Mouse (Mus musculus): ENCODE measurements around the gene Asb2. TPM values are rescaled to one million over a fixed set of nuclear protein-coding genes. Genes with fewer than 3 reads are reported as not detected.

Asb2 gene
- total RNA-seq (2023) = 4.5 TPM

DNA sequence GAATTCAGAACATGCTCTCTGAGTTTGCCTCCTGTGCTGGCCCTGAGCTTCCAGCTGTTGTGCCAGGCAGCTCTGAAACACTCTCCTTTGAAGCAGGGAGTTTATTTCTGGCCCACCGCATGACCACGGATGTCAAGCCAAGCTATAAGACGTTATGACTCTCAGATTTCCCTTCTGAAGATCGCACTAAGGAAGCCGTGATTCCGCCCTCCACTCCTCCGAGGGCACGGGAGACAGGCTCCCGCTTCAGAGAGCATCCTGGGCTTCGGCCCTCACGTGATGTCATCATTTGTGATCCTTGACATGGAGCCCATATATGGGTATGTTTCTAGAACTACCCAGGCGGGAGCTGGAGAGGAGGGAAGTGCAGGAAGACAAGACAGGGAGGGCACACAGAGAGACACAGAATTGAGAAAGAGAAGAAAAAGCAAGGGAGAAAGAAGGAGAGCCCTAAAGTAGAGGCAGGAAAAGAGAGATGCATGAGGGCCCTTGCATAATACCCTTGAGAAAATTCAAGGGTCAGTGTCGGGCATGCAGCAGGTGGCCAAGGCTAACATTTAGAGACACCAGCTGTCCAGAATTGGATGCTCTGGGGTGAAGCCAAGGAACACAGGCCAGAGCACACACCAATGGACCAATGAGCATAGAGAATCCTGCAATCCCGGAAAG is at the start of gene Asb2:
Asb2 (minus strand) TSS at position 256 of the 669 bp plus-strand sequence.

DNA sequence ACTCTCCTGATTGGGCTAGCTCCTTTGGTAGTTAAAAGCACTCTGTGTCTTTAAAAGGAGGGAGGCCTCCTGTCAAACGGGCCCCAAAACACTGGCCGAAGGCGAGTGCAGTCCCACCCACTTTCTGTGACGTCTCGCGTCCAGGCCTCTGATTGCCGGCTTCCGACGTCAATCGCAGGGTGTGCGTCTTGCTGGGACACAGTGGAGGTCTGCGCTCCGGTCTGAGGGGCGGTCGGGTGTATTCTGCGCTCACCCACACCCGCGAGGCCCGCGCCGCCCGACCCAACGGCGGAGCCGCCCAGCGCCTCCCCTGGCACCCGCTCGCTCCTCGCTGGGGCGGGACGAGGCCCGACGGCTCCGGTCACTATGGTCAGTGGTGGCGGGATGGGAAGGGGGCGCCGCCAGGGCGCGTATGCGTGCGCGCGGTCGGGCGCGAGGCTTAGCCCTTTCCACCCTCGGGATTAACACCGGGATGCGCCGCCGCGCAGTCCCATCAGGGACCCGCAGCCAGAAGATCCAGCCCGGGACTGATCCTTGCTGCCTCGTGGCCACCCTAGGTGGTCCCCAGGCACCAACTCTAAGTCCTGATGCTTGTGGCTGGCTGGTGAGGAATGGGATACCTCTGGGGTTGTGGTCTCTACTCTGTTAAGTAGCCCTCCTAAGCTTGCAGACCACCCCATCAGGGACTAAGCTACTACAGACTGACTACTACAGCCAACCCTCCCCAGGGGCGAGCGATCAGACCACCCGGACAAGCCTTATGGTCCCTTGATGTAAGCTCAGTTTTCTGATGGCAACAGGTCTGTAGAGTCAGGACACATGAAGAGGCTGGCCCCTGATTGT is 32.9 kb upstream of the Asb2 start, which contains the start of gene Otub2:
Otub2 (plus strand) TSS at position 178 of the 843 bp plus-strand sequence.

DNA sequence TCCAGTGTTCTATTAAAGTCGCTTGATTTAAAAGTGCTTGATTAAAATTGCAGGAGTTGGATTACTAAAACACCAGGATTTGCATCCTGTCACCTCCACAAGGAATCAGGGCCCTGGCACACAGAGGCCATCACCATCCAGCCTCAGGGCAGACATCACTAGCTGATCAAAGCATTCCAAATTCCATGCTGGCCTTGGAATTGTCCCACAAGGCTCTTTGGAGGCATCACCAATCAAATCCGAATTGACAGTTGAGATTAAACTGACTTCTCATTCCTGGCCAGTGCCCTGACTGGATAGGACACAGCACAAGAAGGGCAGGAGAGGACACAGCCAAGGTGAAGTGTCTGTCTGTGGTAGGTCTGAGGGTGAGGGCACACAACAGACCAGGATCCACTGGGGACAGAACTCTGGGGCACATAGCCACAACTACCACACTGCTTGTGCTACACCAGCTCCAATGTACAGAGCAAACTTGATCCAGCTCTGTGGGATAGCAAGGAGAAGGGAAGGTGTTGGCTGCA is 45.0 kb downstream of the Asb2 start, which contains the start of gene Fam181a:
Fam181a (plus strand) TSS at position 232 of the 524 bp plus-strand sequence.

Other genes with a start within 250 kb of the Asb2 start
- gene Prima1, start 113.9 kb downstream of the Asb2 start, total RNA-seq (2023) = not detected
- gene Fam181a, start 45.0 kb downstream of the Asb2 start, total RNA-seq (2023) = not detected
- 2.4 TPM for gene Otub2, start 32.7 kb upstream of the Asb2 start, total RNA-seq (2023)
- 13.2 TPM for gene 9330161L09Rik, start 51.8 kb upstream of the Asb2 start, total RNA-seq (2023)
- 236 TPM for gene Ddx24, start 69.8 kb upstream of the Asb2 start, total RNA-seq (2023)
- 125 TPM for gene Ifi27, start 78.2 kb upstream of the Asb2 start, total RNA-seq (2023)
- gene Ifi27l2a, start 87.7 kb upstream of the Asb2 start, total RNA-seq (2023) = 214 TPM
- not detected for gene Ifi27l2b, start 101.2 kb upstream of the Asb2 start, total RNA-seq (2023)
- gene Ppp4r4, start 176.3 kb upstream of the Asb2 start, total RNA-seq (2023) = not detected